In the genomic region with DNA sequence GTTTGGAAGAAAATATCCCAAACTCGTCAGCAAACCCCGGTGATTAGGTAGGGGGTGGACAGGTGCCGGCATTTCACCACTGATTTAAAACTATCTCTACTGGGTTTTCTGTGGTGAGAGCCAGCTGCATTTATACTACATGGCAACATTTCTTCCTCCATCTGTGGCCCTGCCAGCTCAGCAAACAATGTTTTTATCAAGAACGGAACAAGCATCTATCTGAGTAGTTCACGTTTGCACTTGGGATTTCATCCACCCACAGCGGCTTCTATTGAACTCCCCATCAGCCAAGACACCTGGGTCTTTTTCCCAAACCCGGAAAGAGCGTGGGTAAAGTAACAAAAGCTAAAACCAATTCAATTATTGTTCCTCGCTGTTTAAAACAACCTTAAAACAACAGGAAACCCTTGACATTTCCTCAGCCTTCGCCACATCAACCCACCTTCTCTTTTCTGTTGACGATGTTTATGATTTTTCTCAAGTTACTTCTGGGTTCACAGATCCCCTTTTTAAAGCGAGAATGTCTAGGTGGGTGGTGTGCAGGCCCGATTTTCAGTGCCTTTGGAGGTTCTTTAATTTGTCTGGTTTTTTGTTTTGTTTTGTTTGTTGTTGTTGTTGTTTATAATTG, we compare ENCODE assay signal across 1 mouse cellular context.
TF ChIP-seq lines count a peak whose summit lies in the region.

No protein-coding gene starts in this region.

TF ChIP-seq in CH12.LX, 34 proteins besides CTCF, POLR2A, EP300 and RAD21 (continued from another document):
- no peak for TF ChIP-seq POLR2AphosphoS2 (IDR thresholded peaks at IDR 0.05; ENCODE audit: low read depth, low read length)
- TF ChIP-seq SIN3A (IDR thresholded peaks at IDR 0.05; ENCODE audit: low read length) = no peak
- no peak for TF ChIP-seq ZC3H11A (IDR thresholded peaks at IDR 0.05; ENCODE audit: low read depth, low read length)
